Mouse (Mus musculus): ENCODE measurements at regions not wholly inside any gene's neighbourhood (a gene's known extent, or its start where the extent isn't known, plus 50 kb on each side); places are given as distances from the start of the nearest gene placed in this dataset.
A peak's percentile ranks its signal among the peaks of the same experiment; 100 is the strongest.
"Not testable (repeated sequence)": the region's sequence is repeated elsewhere in the genome, so short reads cannot be mapped to it uniquely, and the experiment has no call there.

DNA sequence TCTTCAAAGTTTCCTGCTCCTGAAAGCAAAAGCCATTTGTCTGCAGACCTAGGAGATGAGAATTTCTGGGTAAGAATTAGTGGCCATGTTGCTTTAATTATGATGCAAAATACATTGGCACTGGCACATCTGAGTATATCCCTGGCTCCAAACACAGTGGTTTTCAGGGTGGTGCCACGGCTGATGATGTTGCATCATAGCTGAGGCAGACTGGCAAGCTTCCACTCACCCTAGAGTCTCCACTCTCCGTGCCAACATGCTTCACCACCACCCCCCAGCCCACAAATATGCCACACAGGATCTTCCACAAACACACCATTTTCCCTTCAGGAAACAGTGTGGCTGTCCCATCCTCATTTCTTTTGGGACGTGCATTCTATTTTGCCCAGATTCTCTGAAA, 314.5 kb upstream of the Tbl1xr1 start:
- no peak overlapping the region for H3K9ac ChIP-seq
- no peak overlapping the region for H3K4me2 ChIP-seq (replicated peaks)
- no peaks in the 10 kb centered on the region for H3K27me3 ChIP-seq
- no peak overlapping the region for H3K4me3 ChIP-seq
- H3K4me1 ChIP-seq, result no peaks in the 10 kb centered on the region
- 79% methylated on average over 3 of the region's 3 CpGs for WGBS
- no peak overlapping the region for H3K27ac ChIP-seq
- H3K36me3 ChIP-seq, result no peaks in the 10 kb centered on the region
- no peaks in the 10 kb centered on the region for H3K9me3 ChIP-seq
- ATAC-seq (ENCODE audit: insufficient number of reproducible peaks, insufficient read depth, low FRiP score, low TSS enrichment), result no peak

DNA sequence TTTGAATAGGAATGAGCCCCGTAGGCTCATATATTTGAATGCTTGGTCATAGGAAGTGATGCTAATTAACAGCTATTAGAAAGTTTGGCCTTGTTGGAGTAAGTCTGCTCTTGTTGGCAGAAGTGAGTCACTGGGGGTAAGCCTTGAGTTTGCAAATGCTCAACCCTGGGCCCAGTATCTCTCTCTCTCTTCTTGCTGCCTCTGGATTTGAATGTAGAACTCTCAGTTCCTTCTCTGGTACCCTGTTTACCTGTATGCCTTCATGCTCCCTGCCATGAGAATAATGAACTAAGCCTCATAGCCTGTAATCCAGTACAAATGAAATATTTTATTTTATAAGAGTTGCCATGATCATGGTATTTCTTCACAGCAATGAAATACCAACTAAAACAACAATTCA, 308.4 kb upstream of the Tbl1xr1 start:
- Histone ChIP-seq H3K27ac (no peak overlapping the region), H3K4me3 (no peak overlapping the region), H3K36me3 (no peaks in the 10 kb centered on the region), H3K9me3 (no peaks in the 10 kb centered on the region), H3K4me2 (replicated peaks) (no peak overlapping the region), H3K4me1 (peaks cover 3% of the 10 kb centered on the region; the same call in 1 of the 2 replicates), H3K27me3 (no peaks in the 10 kb centered on the region), H3K9ac (no peak overlapping the region)
- 90% methylated on average over 1 of the region's 1 CpGs for WGBS
- no peak for ATAC-seq (ENCODE audit: insufficient number of reproducible peaks, insufficient read depth, low FRiP score, low TSS enrichment)

DNA sequence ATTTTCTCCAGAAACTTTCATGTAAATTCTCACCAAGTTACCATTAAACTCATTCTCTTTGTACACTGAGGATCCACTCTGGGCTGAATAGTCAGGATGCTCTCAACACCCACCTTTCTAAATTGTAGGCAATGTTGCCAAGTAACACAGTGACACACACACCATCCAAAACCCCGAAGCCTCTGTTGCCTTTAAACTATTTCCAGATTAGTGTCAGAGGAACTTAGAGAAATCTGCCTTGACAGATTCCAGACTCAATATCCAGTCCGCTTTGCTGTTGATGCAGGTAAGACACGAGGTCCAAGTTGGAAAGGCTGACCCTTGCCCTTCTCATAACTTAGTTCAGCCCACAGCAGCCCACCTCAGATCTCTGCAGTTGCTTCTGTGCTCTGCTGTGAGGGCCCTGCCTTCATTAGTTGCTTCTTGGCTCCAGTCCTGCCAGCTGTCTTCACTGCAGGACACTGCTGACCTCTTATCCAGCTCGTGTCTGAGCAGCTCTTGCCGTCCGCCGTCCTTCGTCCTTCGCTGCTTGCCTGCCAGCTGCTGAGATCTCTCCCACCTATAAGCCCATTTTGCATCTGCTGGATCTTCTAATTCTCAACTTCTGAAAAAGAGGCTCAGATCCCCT, 306.4 kb upstream of the Tbl1xr1 start:
- 39% methylated on average over 9 of the region's 9 CpGs for WGBS
- Histone ChIP-seq H3K4me2 (replicated peaks) (no peak overlapping the region), H3K36me3 (no peaks in the 10 kb centered on the region), H3K9me3 (no peaks in the 10 kb centered on the region), H3K4me1 (peaks cover 3% of the 10 kb centered on the region; the same call in 1 of the 2 replicates), H3K9ac (no peak overlapping the region), H3K27ac (no peak overlapping the region), H3K4me3 (no peak overlapping the region), H3K27me3 (no peaks in the 10 kb centered on the region)
- peak; percentile 56; the same call in 1 of the 2 replicates for ATAC-seq (ENCODE audit: insufficient number of reproducible peaks, insufficient read depth, low FRiP score, low TSS enrichment)

DNA sequence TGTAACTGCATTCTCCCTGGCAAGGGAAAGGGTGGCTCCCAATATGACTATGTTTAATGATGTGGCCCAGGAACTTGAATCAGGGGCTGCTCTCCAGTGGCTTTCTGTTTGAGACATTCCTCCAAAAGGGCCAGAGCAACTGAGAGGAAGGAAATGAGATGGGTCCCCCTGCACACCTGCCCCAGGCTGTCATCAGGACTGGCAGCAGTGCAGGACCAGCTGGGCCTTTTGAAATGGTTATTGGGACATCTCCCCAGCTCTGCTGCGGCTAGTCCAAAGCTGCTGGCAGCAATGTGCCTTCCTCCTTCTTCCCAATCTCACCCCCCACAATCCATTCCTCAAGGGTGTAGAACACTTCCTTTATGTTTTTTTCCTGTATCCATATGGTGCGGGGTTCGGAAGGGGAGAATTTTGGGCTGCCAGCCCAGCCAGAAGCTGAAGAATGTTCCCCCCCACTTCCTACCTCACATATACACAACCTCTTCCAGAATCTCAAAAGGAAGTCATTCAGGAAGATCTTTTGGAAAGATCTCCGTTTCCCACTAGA, 304.6 kb upstream of the Tbl1xr1 start:
- no peak for ATAC-seq (ENCODE audit: insufficient number of reproducible peaks, insufficient read depth, low FRiP score, low TSS enrichment)

DNA sequence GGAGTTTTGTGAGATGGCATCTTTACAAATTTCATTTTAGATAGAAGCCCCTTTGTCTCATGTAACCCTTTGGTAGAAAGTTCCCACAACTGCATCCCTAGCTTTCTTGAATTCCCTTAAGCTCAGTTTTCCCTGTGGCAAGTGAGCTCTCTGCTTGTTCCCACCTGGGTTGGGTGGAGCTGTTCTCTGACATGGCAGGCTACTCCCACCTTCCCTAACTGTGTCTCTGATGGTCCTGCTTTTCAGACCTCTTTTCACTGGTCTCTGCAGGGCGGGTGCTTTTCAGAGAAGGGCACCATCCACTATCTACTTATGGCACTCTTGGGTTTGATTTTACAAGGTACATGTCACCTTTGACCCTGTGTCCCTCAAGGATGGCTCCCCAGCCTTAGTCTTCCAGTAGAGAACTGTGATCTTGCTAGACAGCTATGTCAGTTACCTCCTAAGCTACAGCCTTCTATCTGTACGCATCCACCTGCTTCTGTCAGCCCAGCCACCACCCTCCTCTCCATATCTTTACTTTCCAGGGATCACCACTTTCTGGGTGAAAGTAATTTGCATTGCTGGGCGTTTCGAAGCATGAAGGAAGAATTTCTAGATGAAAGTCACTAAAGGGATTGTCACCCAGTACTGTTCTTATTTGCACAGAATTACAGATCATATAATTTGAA, 302.1 kb upstream of the Tbl1xr1 start:
- Histone ChIP-seq H3K4me2 (replicated peaks) (no peak overlapping the region), H3K9ac (no peak overlapping the region), H3K27ac (no peak overlapping the region), H3K4me1 (peaks cover 3% of the 10 kb centered on the region; the same call in 1 of the 2 replicates), H3K27me3 (no peaks in the 10 kb centered on the region), H3K4me3 (no peak overlapping the region), H3K36me3 (no peaks in the 10 kb centered on the region), H3K9me3 (no peaks in the 10 kb centered on the region)
- WGBS, result 86% methylated on average over 4 of the region's 4 CpGs
- no peak for ATAC-seq (ENCODE audit: insufficient number of reproducible peaks, insufficient read depth, low FRiP score, low TSS enrichment)

More for the DNA sequence above, 304.6 kb upstream of the Tbl1xr1 start:
- Histone ChIP-seq H3K27ac (no peak overlapping the region), H3K4me1 (peaks cover 3% of the 10 kb centered on the region; the same call in 1 of the 2 replicates), H3K4me3 (no peak overlapping the region), H3K9me3 (no peaks in the 10 kb centered on the region), H3K9ac (no peak overlapping the region), H3K36me3 (no peaks in the 10 kb centered on the region), H3K4me2 (replicated peaks) (no peak overlapping the region), H3K27me3 (no peaks in the 10 kb centered on the region)
- WGBS, result 77% methylated on average over 4 of the region's 4 CpGs

DNA sequence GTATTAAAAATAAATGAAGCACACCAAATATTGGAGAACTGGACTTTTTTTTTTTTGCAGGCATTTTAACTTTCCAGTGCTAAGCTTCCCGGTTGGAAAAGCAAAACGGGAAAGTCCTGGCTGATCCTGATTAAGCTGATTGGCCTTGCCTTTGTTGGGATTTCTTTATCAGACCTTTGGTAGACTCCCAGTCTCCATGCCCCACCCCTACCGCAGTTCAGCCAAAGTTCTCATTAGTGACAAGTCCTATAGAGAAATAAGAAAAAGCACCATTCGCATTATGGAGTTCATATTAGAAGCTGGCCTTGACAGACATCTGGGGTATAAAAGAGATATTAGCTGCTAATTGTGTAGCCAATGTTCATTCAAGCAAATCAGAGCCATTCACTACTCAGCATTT, 297.7 kb upstream of the Tbl1xr1 start:
- Histone ChIP-seq H3K36me3 (no peaks in the 10 kb centered on the region), H3K27ac (no peak overlapping the region), H3K9ac (no peak overlapping the region), H3K27me3 (no peaks in the 10 kb centered on the region), H3K9me3 (no peaks in the 10 kb centered on the region), H3K4me3 (no peak overlapping the region), H3K4me2 (replicated peaks) (no peak overlapping the region), H3K4me1 (no peaks in the 10 kb centered on the region)
- WGBS, result 68% methylated on average over 4 of the region's 4 CpGs
- no peak for ATAC-seq (ENCODE audit: insufficient number of reproducible peaks, insufficient read depth, low FRiP score, low TSS enrichment)

DNA sequence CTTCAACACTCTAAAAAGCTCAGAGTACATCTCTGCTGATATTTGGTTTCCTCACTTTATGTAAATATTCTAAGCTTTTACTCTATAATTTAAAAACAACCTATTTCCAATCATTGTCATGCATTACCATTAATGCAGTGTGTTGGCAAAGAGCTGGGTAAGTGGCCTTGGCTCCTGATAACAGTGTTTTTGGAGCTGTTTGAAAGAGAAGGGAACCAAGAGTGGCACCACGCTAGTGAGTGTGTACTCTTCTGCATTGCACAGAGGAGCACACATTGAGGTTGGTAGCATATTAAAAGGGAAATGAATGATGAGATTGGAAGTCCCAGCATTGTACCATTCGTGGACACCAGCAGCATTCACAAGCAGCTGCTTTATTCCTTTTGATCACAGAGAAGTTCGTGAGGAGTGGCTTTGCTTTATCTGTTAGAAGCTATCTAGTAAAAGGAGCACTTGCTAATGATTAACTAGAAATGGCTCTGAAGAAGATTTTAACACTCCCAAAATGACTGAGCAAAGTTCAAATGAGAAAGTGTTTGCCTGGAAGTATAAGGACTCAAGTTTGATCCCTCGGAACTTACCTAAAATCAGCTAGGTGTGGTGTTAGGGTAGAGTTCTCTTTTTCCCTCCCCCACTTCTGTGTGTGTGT, 284.3 kb upstream of the Tbl1xr1 start:
- Histone ChIP-seq H3K4me1 (no peaks in the 10 kb centered on the region), H3K9ac (no peak overlapping the region), H3K36me3 (no peaks in the 10 kb centered on the region), H3K27ac (no peak overlapping the region), H3K9me3 (no peaks in the 10 kb centered on the region), H3K4me2 (replicated peaks) (no peak overlapping the region), H3K4me3 (no peak overlapping the region), H3K27me3 (no peaks in the 10 kb centered on the region)
- no peak for ATAC-seq (ENCODE audit: insufficient number of reproducible peaks, insufficient read depth, low FRiP score, low TSS enrichment)
- WGBS, result 86% methylated on average over 4 of the region's 4 CpGs

DNA sequence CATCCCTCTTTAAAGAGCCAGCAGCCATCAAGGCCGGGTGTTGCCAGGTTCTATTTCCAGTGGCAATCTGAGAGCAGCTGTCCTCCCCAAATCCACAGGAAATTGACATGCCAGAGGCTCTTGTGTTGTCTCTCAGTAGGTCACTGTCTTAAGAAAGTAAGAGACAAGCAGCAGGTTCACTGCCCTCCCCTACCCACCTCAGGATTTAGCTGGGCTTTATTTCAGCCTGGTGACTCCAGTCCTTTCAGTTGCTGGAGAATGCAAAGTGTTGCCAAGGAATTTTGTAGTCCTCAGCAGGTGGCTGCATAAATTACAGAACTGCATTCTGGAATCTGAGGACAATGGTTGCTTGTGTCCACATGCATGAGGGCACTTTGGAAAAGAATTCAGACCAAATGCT, 278.3 kb upstream of the Tbl1xr1 start:
- Histone ChIP-seq H3K4me1 (no peaks in the 10 kb centered on the region), H3K9me3 (no peaks in the 10 kb centered on the region), H3K27me3 (no peaks in the 10 kb centered on the region), H3K4me2 (replicated peaks) (no peak overlapping the region), H3K36me3 (no peaks in the 10 kb centered on the region), H3K4me3 (no peak overlapping the region), H3K9ac (no peak overlapping the region), H3K27ac (no peak overlapping the region)
- ATAC-seq (ENCODE audit: insufficient number of reproducible peaks, insufficient read depth, low FRiP score, low TSS enrichment), result no peak
- 13% methylated on average over 1 of the region's 1 CpGs for WGBS

DNA sequence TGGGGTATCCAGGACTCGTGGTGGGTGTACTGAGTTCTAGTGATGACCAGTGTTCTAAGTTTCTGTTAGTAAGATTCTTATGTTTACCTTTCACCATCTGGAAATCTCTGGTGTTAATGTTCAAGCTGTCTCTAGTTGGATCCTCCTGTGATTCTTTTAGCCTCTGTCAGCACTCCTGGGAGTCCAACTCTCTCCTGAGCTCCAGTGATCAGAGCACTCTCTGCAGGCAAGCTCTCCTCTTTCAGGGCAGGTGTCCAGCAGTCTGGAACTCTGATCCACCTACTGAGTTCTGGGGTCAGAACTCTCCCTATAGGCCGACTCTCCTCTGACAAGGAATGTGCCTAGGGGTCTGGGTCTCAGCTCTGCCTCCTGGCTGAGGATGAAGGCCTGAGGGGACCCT, 272.6 kb upstream of the Tbl1xr1 start:
- H3K4me2 ChIP-seq (replicated peaks); ATAC-seq (ENCODE audit: insufficient number of reproducible peaks, insufficient read depth, low FRiP score, low TSS enrichment); H3K4me3 ChIP-seq; H3K9ac ChIP-seq; H3K27me3 ChIP-seq; H3K9me3 ChIP-seq; H3K4me1 ChIP-seq; H3K36me3 ChIP-seq; H3K27ac ChIP-seq: not testable (repeated sequence)
- WGBS, result 81% methylated on average over 2 of the region's 2 CpGs

DNA sequence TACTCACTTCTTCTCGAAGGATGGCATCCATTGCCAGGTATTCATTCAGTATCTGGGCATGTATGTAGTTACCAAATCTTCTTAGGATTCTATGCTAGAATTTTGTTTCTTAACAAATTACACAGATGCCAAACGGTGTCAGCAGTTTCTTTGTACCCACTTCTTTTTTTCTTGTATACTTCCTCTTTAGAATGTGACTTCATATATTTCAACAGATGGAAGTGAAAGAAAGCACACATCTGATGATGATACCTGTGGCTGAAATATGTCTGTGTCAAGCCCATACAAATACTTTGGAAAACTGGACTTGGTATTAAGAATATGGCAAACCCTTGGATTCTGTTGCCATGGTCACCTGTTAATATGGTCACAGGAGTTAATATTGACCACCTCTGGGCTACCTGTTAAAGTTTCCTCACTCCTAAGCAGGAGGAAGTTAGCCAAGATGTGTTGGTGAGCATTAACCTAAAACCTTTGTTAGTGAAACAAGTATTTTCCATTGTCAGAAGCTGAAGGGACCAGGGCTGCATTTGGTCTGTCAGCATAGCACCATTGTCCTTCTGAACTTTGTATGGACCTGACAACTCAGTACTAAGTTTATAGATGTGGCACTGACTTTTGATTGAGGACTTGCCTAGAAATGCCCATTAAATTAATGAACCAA, 269.8 kb upstream of the Tbl1xr1 start:
- ATAC-seq (ENCODE audit: insufficient number of reproducible peaks, insufficient read depth, low FRiP score, low TSS enrichment), result no peak
- H3K4me1 ChIP-seq, result peaks cover 15% of the 10 kb centered on the region
- H3K9ac ChIP-seq, result no peak overlapping the region
- no peaks in the 10 kb centered on the region for H3K27me3 ChIP-seq
- no peaks in the 10 kb centered on the region for H3K9me3 ChIP-seq
- no peaks in the 10 kb centered on the region for H3K36me3 ChIP-seq
- H3K4me2 ChIP-seq (replicated peaks), result no peak overlapping the region
- WGBS, result 89% methylated on average over 2 of the region's 2 CpGs
- H3K4me3 ChIP-seq, result no peak overlapping the region
- no peak overlapping the region for H3K27ac ChIP-seq

DNA sequence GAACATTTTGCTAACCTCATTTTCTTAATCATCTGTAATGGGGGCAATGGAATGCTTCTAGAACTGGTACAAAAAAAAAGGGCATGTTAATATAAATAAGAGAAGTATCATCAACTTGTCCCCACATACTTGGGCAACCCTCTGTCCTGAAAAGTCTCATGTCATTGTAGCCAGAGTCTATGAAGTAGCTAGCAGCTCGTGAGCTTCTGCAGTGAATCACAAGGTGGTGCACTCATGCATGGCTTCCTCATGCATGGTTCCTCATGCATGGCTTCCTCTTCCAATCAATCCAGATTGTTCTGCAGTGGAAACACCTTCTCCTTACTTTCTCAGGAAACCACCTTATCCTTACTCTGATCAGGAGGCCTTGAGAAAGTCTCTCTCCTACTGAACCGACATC, 267.9 kb upstream of the Tbl1xr1 start:
- Histone ChIP-seq H3K27ac (no peak overlapping the region), H3K4me2 (replicated peaks) (no peak overlapping the region), H3K27me3 (no peaks in the 10 kb centered on the region), H3K4me3 (no peak overlapping the region), H3K4me1 (peaks cover 15% of the 10 kb centered on the region), H3K9ac (no peak overlapping the region), H3K9me3 (no peaks in the 10 kb centered on the region), H3K36me3 (no peaks in the 10 kb centered on the region)
- ATAC-seq (ENCODE audit: insufficient number of reproducible peaks, insufficient read depth, low FRiP score, low TSS enrichment), result no peak
- 44% methylated on average over 2 of the region's 2 CpGs for WGBS
